Mouse (Mus musculus) Patski (cell line): ENCODE measurements around the gene Vamp2. TPM values are rescaled to one million over a fixed set of nuclear protein-coding genes. Genes with fewer than 3 reads are reported as not detected.

Experiments used
- ATAC-seq: fragments of 100-300 bp; one replicate; pipeline ENCODE4 v1.8.0; 2021
- CTCF ChIA-PET: fragments of 350-600 bp; sonication (Branson Sonifier 250); formaldehyde crosslinking; loops from one replicate; lab custom pipeline; 2022; ENCODE audit warnings: inconsistent platforms; lab: Charles Lee
- POLR2A ChIA-PET: fragments of 350-600 bp; sonication (Branson Sonifier 250); formaldehyde crosslinking; loops from one replicate; lab custom pipeline; 2022; ENCODE audit warnings: antibody characterized with exemption, inconsistent platforms; lab: Charles Lee
- DNase-seq: peaks from one replicate; pipeline ENCODE4 v3.0.0-alpha.2; 2011; ENCODE audit warnings: low read depth, low spot score
- H3K27me3 ChIP-seq: fragments of 371-371 bp; one replicate; pipeline ENCODE4 v1.5.1; 2021
- CTCF ChIP-seq: fragments of 100-300 bp; IDR thresholded peaks from one replicate; pipeline ENCODE4 v1.5.1; 2021
- in situ Hi-C: fragments of 300-500 bp; cut with MboI; formaldehyde crosslinking; loops from 3 replicates; pipeline ENCODE4 v1.11.1; 2018; ENCODE audit warnings: low pct_unique_long_range_greater_than_20kb, mixed read lengths
- polyA plus RNA-seq: library from polyadenylated mRNA; unstranded; gene quantifications from one replicate; pipeline ENCODE4 v1.2.3, GENCODE M21; 2021

Vamp2 gene
- polyA plus RNA-seq, 1 experiment from 2014 or later: 62.4 TPM

GRCm38 (mm10) chr11:69128426-69129122 lies 40.3 kb downstream of the Vamp2 start:
- ATAC-seq (no peak), DNase-seq (no peak)
- no peak for TF ChIP-seq CTCF
- POLR2A ChIA-PET: no interaction called here
- in situ Hi-C loops: loop anchor here (5.0 kb wide), 1 partner anchor 114 kb away; no protein-coding TSS in a partner anchor
- H3K27me3 ChIP-seq: no peaks in the 10 kb centered on the region
- CTCF ChIA-PET: no interaction called here

GRCm38 (mm10) chr11:69133566-69133922 lies 45.3 kb downstream of the Vamp2 start:
- TF ChIP-seq CTCF: no peak
- DNase-seq (no peak), ATAC-seq (no peak)
- CTCF ChIA-PET: no interaction called here
- in situ Hi-C loops: no loop called here
- POLR2A ChIA-PET: no interaction called here
- no peaks in the 10 kb centered on the region for H3K27me3 ChIP-seq

- ChIA-PET POLR2A (no interaction called here), CTCF (no interaction called here)
- no peak for TF ChIP-seq CTCF
- no peaks in the 10 kb centered on the region for H3K27me3 ChIP-seq
- in situ Hi-C loops: no loop called here
- ATAC-seq (no peak), DNase-seq (no peak)
Measured at GRCm38 (mm10) chr11:69133923-69134621, 45.8 kb downstream of the Vamp2 start.

GRCm38 (mm10) chr11:69134622-69134968 lies 46.3 kb downstream of the Vamp2 start:
- no peaks in the 10 kb centered on the region for H3K27me3 ChIP-seq
- no peak for ATAC-seq
- in situ Hi-C loops: no loop called here
- ChIA-PET CTCF (no interaction called here), POLR2A (no interaction called here)
- DNase-seq: no peak
- no peak for TF ChIP-seq CTCF

- ChIA-PET POLR2A (no interaction called here), CTCF (no interaction called here)
- in situ Hi-C loops: no loop called here
- H3K27me3 ChIP-seq: no peaks in the 10 kb centered on the region
- TF ChIP-seq CTCF: no peak
- no peak for DNase-seq
- no peak for ATAC-seq
Measured at GRCm38 (mm10) chr11:69135361-69135760, 47.1 kb downstream of the Vamp2 start.

Other genes with a start within 250 kb of the Vamp2 start
- 70.3 TPM for gene Ndel1, start 216.6 kb upstream of the Vamp2 start, polyA plus RNA-seq
- gene Rnf222, start 199.9 kb upstream of the Vamp2 start, polyA plus RNA-seq: not detected
- gene Rpl26, start 186.9 kb upstream of the Vamp2 start, polyA plus RNA-seq: 909 TPM
- not detected for gene Odf4, start 161.4 kb upstream of the Vamp2 start, polyA plus RNA-seq
- gene Arhgef15, start 131.0 kb upstream of the Vamp2 start, polyA plus RNA-seq: 0.21 TPM
- gene Slc25a35, start 120.4 kb upstream of the Vamp2 start, polyA plus RNA-seq: 7.2 TPM
- gene Rangrf, start 113.3 kb upstream of the Vamp2 start, polyA plus RNA-seq: 28.0 TPM
- 12.9 TPM for gene Pfas, start 80.0 kb upstream of the Vamp2 start, polyA plus RNA-seq
- 44.1 TPM for gene Ctc1, start 72.6 kb upstream of the Vamp2 start, polyA plus RNA-seq
- 34.1 TPM for gene Aurkb, start 42.8 kb upstream of the Vamp2 start, polyA plus RNA-seq
- 15.9 TPM for gene Borcs6, start 28.8 kb upstream of the Vamp2 start, polyA plus RNA-seq
- gene Tmem107, start 17.7 kb upstream of the Vamp2 start, polyA plus RNA-seq: 56.9 TPM
- 10.8 TPM for gene Per1, start 6.7 kb downstream of the Vamp2 start, polyA plus RNA-seq
- gene Hes7, start 31.9 kb downstream of the Vamp2 start, polyA plus RNA-seq: 0.53 TPM
- 0.96 TPM for gene 9130213A22Rik, start 34.1 kb downstream of the Vamp2 start, polyA plus RNA-seq
- gene Aloxe3, start 37.4 kb downstream of the Vamp2 start, polyA plus RNA-seq: 0.36 TPM
- not detected for gene Alox12b, start 68.5 kb downstream of the Vamp2 start, polyA plus RNA-seq
- not detected for gene Alox8, start 109.4 kb downstream of the Vamp2 start, polyA plus RNA-seq
- gene Gucy2e, start 148.5 kb downstream of the Vamp2 start, polyA plus RNA-seq: not detected
- 21.1 TPM for gene Cntrob, start 235.3 kb downstream of the Vamp2 start, polyA plus RNA-seq
- 84.6 TPM for gene Trappc1, start 235.5 kb downstream of the Vamp2 start, polyA plus RNA-seq
- 1.6 TPM for gene Kcnab3, start 237.8 kb downstream of the Vamp2 start, polyA plus RNA-seq